Mouse (Mus musculus) heart, embryonic 16.5 days (tissue): ENCODE results near the gene Nphp1. TPM values are rescaled to one million over a fixed set of nuclear protein-coding genes. Genes with fewer than 3 reads are reported as not detected.

ENCODE experiments used
- ATAC-seq: fragments of 200-750 bp; cut with Nextera tagmentation; replicated peaks from 2 replicates; pipeline ENCODE4 v1.8.0; 2017; ENCODE audit warnings: moderate number of reproducible peaks; ENCODE audit not compliant: insufficient read depth, low FRiP score; ENCODE audit errors: extremely low read depth
- H3K27ac ChIP-seq: fragments of 300-500 bp; sonication (generic); 2 replicates; pipeline ENCODE4 v1.5.1; 2014; ENCODE audit warnings: mild to moderate bottlenecking, low read length, control low read depth, moderate library complexity
- H3K27me3 ChIP-seq: fragments of 300-500 bp; sonication (generic); 2 replicates; pipeline ENCODE4 v1.6.1; 2014; ENCODE audit warnings: low read length, mixed read lengths; ENCODE audit not compliant: control insufficient read depth, insufficient read depth
- H3K36me3 ChIP-seq: fragments of 300-500 bp; sonication (generic); 2 replicates; pipeline ENCODE4 v1.6.1; 2014; ENCODE audit not compliant: control insufficient read depth, insufficient read depth
- H3K4me1 ChIP-seq: fragments of 300-500 bp; sonication (generic); 2 replicates; pipeline ENCODE4 v1.6.1; 2014; ENCODE audit warnings: low read length, mixed read lengths; ENCODE audit not compliant: control insufficient read depth, insufficient read depth
- H3K4me2 ChIP-seq: fragments of 300-500 bp; sonication (generic); 2 replicates; pipeline ENCODE4 v1.6.1; 2014; ENCODE audit warnings: low read depth, mild to moderate bottlenecking, control low read depth, low read length
- H3K4me3 ChIP-seq: fragments of 300-500 bp; sonication (generic); 2 replicates; pipeline ENCODE4 v1.5.1; 2014; ENCODE audit warnings: mild to moderate bottlenecking, control low read depth, low read length
- H3K9ac ChIP-seq: fragments of 300-500 bp; sonication (generic); 2 replicates; pipeline ENCODE4 v1.6.1; 2014; ENCODE audit warnings: low read length, control low read depth
- H3K9me3 ChIP-seq: fragments of 300-500 bp; sonication (generic); replicated peaks from 2 replicates; pipeline ENCODE4 v1.6.1; 2016; ENCODE audit warnings: low read length; ENCODE audit not compliant: control insufficient read depth
- WGBS: fragments of 180-500 bp; shearing (Covaris S2); extraction: QIAGEN DNeasy Blood & Tissue Kit; methylation state at CpG from one replicate; pipeline ENCODE4 v1.1.7; 2014; 5-methylcytosine and 5-hydroxymethylcytosine counted together
- polyA plus RNA-seq: library from polyadenylated mRNA; unstranded; fragments of >200 nt; fragmentation: Nextera tagmentation; extraction: Ambion mirVana; gene quantifications from 2 replicates; pipeline ENCODE4 v1.2.1, GENCODE M21; 2015

Nphp1 gene
- polyA plus RNA-seq, 1 experiment from 2014 or later, result 23.7 TPM

GRCm38 (mm10) chr2:127778451-127778850 is 10.2 kb downstream of the Nphp1 start:
- WGBS, result 83% methylated on average over 5 of the region's 5 CpGs
- H3K9ac ChIP-seq, result no peak overlapping the region
- H3K4me3 ChIP-seq, result no peak overlapping the region
- H3K4me1 ChIP-seq, result no peaks in the 10 kb centered on the region
- no peak overlapping the region for H3K4me2 ChIP-seq
- H3K9me3 ChIP-seq, result no peaks in the 10 kb centered on the region
- no peaks in the 10 kb centered on the region for H3K27me3 ChIP-seq
- ATAC-seq, result no peak
- H3K27ac ChIP-seq, result no peak overlapping the region
- peaks cover 7% of the 10 kb centered on the region; the same call in 1 of the 2 replicates for H3K36me3 ChIP-seq

GRCm38 (mm10) chr2:127775013-127775412 is 13.7 kb downstream of the Nphp1 start:
- H3K36me3 ChIP-seq, result peaks cover 7% of the 10 kb centered on the region; the same call in 1 of the 2 replicates
- H3K9me3 ChIP-seq, result no peaks in the 10 kb centered on the region
- 74% methylated on average over 3 of the region's 3 CpGs for WGBS
- H3K27me3 ChIP-seq, result no peaks in the 10 kb centered on the region
- no peak overlapping the region for H3K4me2 ChIP-seq
- no peak overlapping the region for H3K9ac ChIP-seq
- no peaks in the 10 kb centered on the region for H3K4me1 ChIP-seq
- no peak overlapping the region for H3K4me3 ChIP-seq
- no peak for ATAC-seq
- no peak overlapping the region for H3K27ac ChIP-seq

DNA sequence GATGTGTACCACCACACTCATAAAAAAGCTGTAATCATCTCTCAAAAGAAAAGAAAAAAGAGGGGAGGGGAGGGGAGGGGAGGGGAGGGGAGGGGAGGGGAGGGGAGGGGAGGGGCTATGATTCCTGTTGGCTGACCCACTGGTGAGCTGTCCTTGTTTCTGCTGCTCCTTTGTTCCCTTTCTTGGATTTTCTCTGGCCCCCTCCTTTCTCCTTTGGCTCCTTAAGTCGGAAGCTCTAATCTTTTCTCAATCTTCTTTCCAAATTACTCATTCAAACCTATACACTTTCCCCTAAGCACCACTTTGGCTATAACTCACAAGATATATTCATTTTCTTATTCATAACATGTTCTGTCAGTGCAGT is 14.1 kb downstream of the Nphp1 start:
- Histone ChIP-seq H3K4me2 (no peak overlapping the region), H3K36me3 (peaks cover 7% of the 10 kb centered on the region; the same call in 1 of the 2 replicates), H3K27me3 (no peaks in the 10 kb centered on the region), H3K27ac (no peak overlapping the region), H3K4me3 (no peak overlapping the region), H3K9ac (no peak overlapping the region), H3K4me1 (no peaks in the 10 kb centered on the region), H3K9me3 (no peaks in the 10 kb centered on the region)
- no peak for ATAC-seq
- 43% methylated on average over 1 of the region's 1 CpGs for WGBS

- Histone ChIP-seq H3K4me1 (no peaks in the 10 kb centered on the region), H3K36me3 (peaks cover 7% of the 10 kb centered on the region; the same call in 1 of the 2 replicates), H3K4me2 (no peak overlapping the region), H3K9me3 (no peaks in the 10 kb centered on the region), H3K4me3 (no peak overlapping the region), H3K27ac (no peak overlapping the region), H3K9ac (no peak overlapping the region), H3K27me3 (no peaks in the 10 kb centered on the region)
- ATAC-seq, result no peak; the same call in 1 of the 2 replicates
- 54% methylated on average over 15 of the region's 15 CpGs for WGBS
Measured at GRCm38 (mm10) chr2:127773938-127774577, 14.6 kb downstream of the Nphp1 start.

DNA sequence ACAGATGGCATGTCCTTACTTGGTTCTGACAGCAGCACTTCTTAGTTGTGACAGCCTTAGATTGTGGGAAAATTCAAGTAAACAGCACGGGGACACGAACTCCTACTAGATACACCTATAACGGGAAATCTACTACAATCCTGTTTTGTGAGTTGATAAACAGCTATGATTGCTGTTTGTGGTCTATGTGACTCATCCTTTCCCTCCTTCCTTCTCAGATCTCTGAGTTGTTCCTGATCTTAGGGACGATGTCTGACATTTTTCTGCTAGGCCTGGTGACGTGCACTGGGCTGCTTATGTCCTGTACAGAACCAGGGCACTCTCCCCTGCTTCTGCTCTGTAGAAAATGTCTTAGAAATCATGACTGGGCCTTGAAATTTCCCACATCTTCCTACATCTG is 27.1 kb downstream of the Nphp1 start:
- no peak overlapping the region for H3K27ac ChIP-seq
- 70% methylated on average over 5 of the region's 5 CpGs for WGBS

DNA sequence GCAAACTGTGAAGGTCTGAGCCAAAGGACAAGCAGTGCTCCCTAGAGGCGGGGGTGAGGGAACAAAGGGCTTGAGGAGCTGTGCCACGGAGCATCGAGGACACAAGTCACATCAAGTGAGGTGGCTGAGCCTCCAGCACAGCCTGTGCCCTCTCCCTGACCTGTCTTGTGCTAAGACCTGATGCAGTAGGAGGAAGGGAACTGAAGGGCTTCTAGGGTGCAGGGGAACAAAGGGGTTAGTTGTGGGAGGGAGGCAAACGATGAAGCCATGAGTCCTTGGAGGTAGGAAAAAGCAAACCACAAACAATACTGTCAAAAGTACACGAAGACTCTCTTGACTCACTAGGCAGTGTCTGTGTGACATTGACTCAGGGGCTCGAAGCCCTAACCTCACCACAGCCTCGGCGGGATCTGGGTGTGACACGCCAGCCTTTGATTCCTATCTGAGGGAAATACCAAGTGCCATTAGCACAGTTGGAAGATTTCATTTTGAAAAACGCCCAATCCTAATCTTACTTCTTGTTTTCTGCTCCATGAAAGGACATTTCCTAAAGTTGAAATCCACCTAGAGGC is 28.2 kb downstream of the Nphp1 start:
- Histone ChIP-seq H3K4me1 (peaks cover 11% of the 10 kb centered on the region; the same call in 1 of the 2 replicates), H3K27ac (no peak overlapping the region), H3K9me3 (no peaks in the 10 kb centered on the region), H3K36me3 (peaks cover 5% of the 10 kb centered on the region; the same call in 1 of the 2 replicates), H3K4me3 (no peak overlapping the region), H3K27me3 (no peaks in the 10 kb centered on the region), H3K4me2 (no peak overlapping the region), H3K9ac (no peak overlapping the region)
- ATAC-seq, result no peak
- 64% methylated on average over 10 of the region's 10 CpGs for WGBS

More for the DNA sequence above, 27.1 kb downstream of the Nphp1 start:
- no peak overlapping the region for H3K4me3 ChIP-seq
- H3K4me1 ChIP-seq, result peaks cover 11% of the 10 kb centered on the region; the same call in 1 of the 2 replicates
- H3K4me2 ChIP-seq, result no peak overlapping the region
- no peaks in the 10 kb centered on the region for H3K27me3 ChIP-seq
- no peak for ATAC-seq
- peaks cover 8% of the 10 kb centered on the region; the same call in 1 of the 2 replicates for H3K36me3 ChIP-seq
- no peak overlapping the region for H3K9ac ChIP-seq
- H3K9me3 ChIP-seq, result no peaks in the 10 kb centered on the region

DNA sequence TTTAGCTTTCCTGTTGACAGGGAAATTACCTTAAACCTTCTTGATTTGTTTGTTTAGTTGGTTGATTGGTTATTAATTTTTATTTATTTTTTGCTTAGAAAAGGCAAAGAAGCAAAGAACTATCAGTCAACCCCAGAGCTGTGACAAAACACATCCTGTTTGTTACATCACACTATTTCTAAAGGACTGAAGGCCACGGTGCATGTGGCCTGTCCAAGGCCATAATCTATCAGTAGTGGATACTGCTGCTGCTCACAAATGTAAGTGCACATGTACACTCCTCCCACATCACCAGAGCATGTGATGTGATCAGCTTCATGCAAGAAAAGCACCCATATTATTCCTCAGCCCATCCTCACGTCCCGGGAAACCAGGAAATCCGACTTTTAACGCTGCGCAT is 28.7 kb downstream of the Nphp1 start:
- H3K4me2 ChIP-seq, result no peak overlapping the region
- peaks cover 5% of the 10 kb centered on the region; the same call in 1 of the 2 replicates for H3K36me3 ChIP-seq
- no peaks in the 10 kb centered on the region for H3K27me3 ChIP-seq
- ATAC-seq, result no peak
- no peak overlapping the region for H3K27ac ChIP-seq
- H3K4me3 ChIP-seq, result no peak overlapping the region
- no peak overlapping the region for H3K9ac ChIP-seq
- 85% methylated on average over 6 of the region's 6 CpGs for WGBS
- H3K9me3 ChIP-seq, result no peaks in the 10 kb centered on the region
- H3K4me1 ChIP-seq, result peaks cover 11% of the 10 kb centered on the region; the same call in 1 of the 2 replicates

- H3K4me3 ChIP-seq, result no peak overlapping the region
- 35% methylated on average over 5 of the region's 5 CpGs for WGBS
- H3K4me2 ChIP-seq, result no peak overlapping the region
- ATAC-seq, result peak; percentile 55
- H3K36me3 ChIP-seq, result peaks cover 3% of the 10 kb centered on the region; the same call in 1 of the 2 replicates
- peak overlapping the region; percentile 59 for H3K27ac ChIP-seq
- H3K27me3 ChIP-seq, result no peaks in the 10 kb centered on the region
- peaks cover 11% of the 10 kb centered on the region; the same call in 1 of the 2 replicates for H3K4me1 ChIP-seq
- H3K9ac ChIP-seq, result no peak overlapping the region
- H3K9me3 ChIP-seq, result no peaks in the 10 kb centered on the region
Measured at GRCm38 (mm10) chr2:127759157-127759880, 29.4 kb downstream of the Nphp1 start.

DNA sequence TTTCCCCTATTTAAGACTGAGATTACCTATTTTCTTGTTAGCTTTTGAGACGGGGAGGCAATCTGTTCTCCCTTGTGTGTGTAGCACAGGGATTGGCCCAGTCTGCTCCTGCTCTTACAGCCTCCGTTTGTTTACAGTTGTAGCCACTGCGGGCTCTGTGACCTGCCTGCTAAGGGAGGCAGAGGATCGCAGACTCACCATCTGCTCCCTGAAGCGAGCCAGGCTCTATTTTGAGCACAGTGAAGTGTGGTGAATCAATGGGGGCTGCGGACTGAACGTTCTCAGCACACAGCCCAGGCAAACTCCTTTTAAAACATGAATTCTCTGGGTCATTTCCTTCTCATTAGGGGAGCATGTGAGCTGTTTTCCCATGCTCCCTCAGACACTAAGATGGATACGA is 31.5 kb downstream of the Nphp1 start:
- 24% methylated on average over 8 of the region's 8 CpGs for WGBS
- Histone ChIP-seq H3K4me3 (no peak overlapping the region), H3K4me1 (peaks cover 11% of the 10 kb centered on the region; the same call in 1 of the 2 replicates), H3K9ac (peak overlapping the region; percentile 39; the same call in 1 of the 2 replicates), H3K27ac (no peak overlapping the region), H3K36me3 (peaks cover 2% of the 10 kb centered on the region; the same call in 1 of the 2 replicates), H3K9me3 (no peaks in the 10 kb centered on the region), H3K27me3 (no peaks in the 10 kb centered on the region), H3K4me2 (peak overlapping the region; percentile 30; the same call in 1 of the 2 replicates)
- ATAC-seq, result no peak
